Mouse (Mus musculus) embryonic facial prominence, embryonic 11.5 days (tissue): ENCODE data around the gene Hkdc1. TPM values are rescaled to one million over a fixed set of nuclear protein-coding genes. Genes with fewer than 3 reads are reported as not detected.

Experiments
- polyA plus RNA-seq: library from polyadenylated mRNA; unstranded; fragments of >200 nt; fragmentation: Nextera tagmentation; extraction: Ambion mirVana; gene quantifications from 2 replicates; pipeline ENCODE4 v1.2.1, GENCODE M21; 2014

Gene Hkdc1
- polyA plus RNA-seq, 1 experiment from 2014 or later = 0.41 TPM

Other genes starting within 250 kb of the Hkdc1 start
- gene Tspan15, start 191.2 kb downstream of the Hkdc1 start, polyA plus RNA-seq = 12.2 and 13.3 TPM in 2 replicates
- gene Tacr2, start 170.1 kb downstream of the Hkdc1 start, polyA plus RNA-seq = not detected in 2 replicates
- 19.9 and 21.6 TPM in 2 replicates for gene Hk1, start 42.6 kb downstream of the Hkdc1 start, polyA plus RNA-seq
- gene 4930507D05Rik, start 27.0 kb upstream of the Hkdc1 start, polyA plus RNA-seq = 0.89 and 1.2 TPM in 2 replicates
- 30.3 and 31.2 TPM in 2 replicates for gene Supv3l1, start 27.2 kb upstream of the Hkdc1 start, polyA plus RNA-seq
- 95.0 and 101 TPM in 2 replicates for gene Vps26a, start 64.3 kb upstream of the Hkdc1 start, polyA plus RNA-seq
- gene Srgn, start 105.0 kb upstream of the Hkdc1 start, polyA plus RNA-seq = 4.1 and 6.9 TPM in 2 replicates
- 48.5 and 50.7 TPM in 2 replicates for gene Kif1bp, start 156.0 kb upstream of the Hkdc1 start, polyA plus RNA-seq
- 38.6 and 40.8 TPM in 2 replicates for gene Ddx21, start 179.8 kb upstream of the Hkdc1 start, polyA plus RNA-seq
- gene Ddx50, start 228.7 kb upstream of the Hkdc1 start, polyA plus RNA-seq = 167 and 187 TPM in 2 replicates